Mouse (Mus musculus) urinary bladder, postnatal 25 days (tissue): ENCODE data around the gene Xpo5.
A peak's percentile ranks its signal among the peaks of the same experiment; 100 is the strongest.

Experiments used
- DNase-seq: peaks from one replicate; pipeline ENCODE4 v3.0.0; 2022; ENCODE audit warnings: low spot score

The Xpo5 gene

GRCm38 (mm10) chr17:46201151-46201550 is 1.4 kb upstream of the Xpo5 start:
- no peak for DNase-seq

GRCm38 (mm10) chr17:46203078-46203477 is 496 bp downstream of the Xpo5 start:
- peak; percentile 19 for DNase-seq

GRCm38 (mm10) chr17:46206676-46207075 is 4.1 kb downstream of the Xpo5 start:
- DNase-seq: no peak

- no peak for DNase-seq
These were observed 8.0 kb downstream of the Xpo5 start for GRCm38 (mm10) chr17:46210550-46210949.

GRCm38 (mm10) chr17:46221601-46222000 is 19.0 kb downstream of the Xpo5 start:
- no peak for DNase-seq

GRCm38 (mm10) chr17:46227576-46227975 is 25.0 kb downstream of the Xpo5 start:
- no peak for DNase-seq

GRCm38 (mm10) chr17:46236067-46236466 is 33.5 kb downstream of the Xpo5 start:
- no peak for DNase-seq

GRCm38 (mm10) chr17:46237079-46237478 is 34.5 kb downstream of the Xpo5 start:
- no peak for DNase-seq

- DNase-seq: no peak
These were observed 34.9 kb downstream of the Xpo5 start for GRCm38 (mm10) chr17:46237480-46237879.

- DNase-seq: no peak
These were observed 37.0 kb downstream of the Xpo5 start for GRCm38 (mm10) chr17:46239516-46240114.

- no peak for DNase-seq
These were observed 38.9 kb downstream of the Xpo5 start for GRCm38 (mm10) chr17:46241471-46241870.

GRCm38 (mm10) chr17:46242274-46242673 is 39.7 kb downstream of the Xpo5 start:
- no peak for DNase-seq

GRCm38 (mm10) chr17:46242993-46243392 is 40.4 kb downstream of the Xpo5 start:
- no peak for DNase-seq

- no peak for DNase-seq
These were observed 41.0 kb downstream of the Xpo5 start for GRCm38 (mm10) chr17:46243624-46244023.

GRCm38 (mm10) chr17:46244579-46244978 is 42.0 kb downstream of the Xpo5 start:
- DNase-seq: no peak

GRCm38 (mm10) chr17:46247512-46248188 is 45.1 kb downstream of the Xpo5 start, which contains the start of the genes Polr1c and Yipf3:
Gene Polr1c, minus strand, starts transcription at chr17:46248054.
Gene Yipf3, plus strand, starts transcription at chr17:46248080.
- DNase-seq: peak; percentile 92

GRCm38 (mm10) chr17:46248189-46248522 is 45.6 kb downstream of the Xpo5 start:
- DNase-seq: no peak

GRCm38 (mm10) chr17:46251174-46251573 is 48.6 kb downstream of the Xpo5 start:
- no peak for DNase-seq

GRCm38 (mm10) chr17:46252571-46253451 is 50.2 kb downstream of the Xpo5 start:
- DNase-seq: no peak

GRCm38 (mm10) chr17:46253452-46254084 is 51.0 kb downstream of the Xpo5 start, which contains the start of gene Lrrc73:
Gene Lrrc73, plus strand, starts transcription at chr17:46253531.
- peak; percentile 91 for DNase-seq

- no peak for DNase-seq
These were observed 51.5 kb downstream of the Xpo5 start for GRCm38 (mm10) chr17:46254106-46254505.

GRCm38 (mm10) chr17:46255147-46255546 is 52.6 kb downstream of the Xpo5 start:
- no peak for DNase-seq
